Mouse (Mus musculus) c-Kit-positive CD71-positive TER-119-positive erythroid progenitor cells, embryonic 14.5 days (primary cell): Measurements from ENCODE around the gene Myo10.

Experiments
- DNase-seq: peaks from one replicate; pipeline ENCODE4 v3.0.0-alpha.2; 2013; ENCODE audit warnings: low spot score

Gene Myo10

GRCm38 (mm10) chr15:25611178-25611577 is 11.1 kb upstream of the Myo10 start:
- no peak for DNase-seq

- no peak for DNase-seq
Observed at GRCm38 (mm10) chr15:25620560-25620959, 1.8 kb upstream of the Myo10 start.

GRCm38 (mm10) chr15:25621351-25622199 is 750 bp upstream of the Myo10 start:
- no peak for DNase-seq

- DNase-seq = no peak
Observed at GRCm38 (mm10) chr15:25622867-25623471, 644 bp downstream of the Myo10 start.

- no peak for DNase-seq
Observed at GRCm38 (mm10) chr15:25623556-25624180, 1.3 kb downstream of the Myo10 start.

GRCm38 (mm10) chr15:25624263-25624662 is 1.9 kb downstream of the Myo10 start:
- no peak for DNase-seq

- no peak for DNase-seq
Observed at GRCm38 (mm10) chr15:25625471-25625870, 3.1 kb downstream of the Myo10 start.

- no peak for DNase-seq
Observed at GRCm38 (mm10) chr15:25627012-25627411, 4.7 kb downstream of the Myo10 start.

GRCm38 (mm10) chr15:25628251-25628650 is 5.9 kb downstream of the Myo10 start:
- DNase-seq = no peak

- DNase-seq = no peak
Observed at GRCm38 (mm10) chr15:25630716-25631115, 8.4 kb downstream of the Myo10 start.

- DNase-seq = no peak
Observed at GRCm38 (mm10) chr15:25631332-25631731, 9.0 kb downstream of the Myo10 start.

- no peak for DNase-seq
Observed at GRCm38 (mm10) chr15:25632902-25633301, 10.6 kb downstream of the Myo10 start.

- no peak for DNase-seq
Observed at GRCm38 (mm10) chr15:25633674-25634340, 11.5 kb downstream of the Myo10 start.

- DNase-seq = no peak
Observed at GRCm38 (mm10) chr15:25637727-25638126, 15.4 kb downstream of the Myo10 start.

- no peak for DNase-seq
Observed at GRCm38 (mm10) chr15:25639217-25639616, 16.9 kb downstream of the Myo10 start.

- DNase-seq = no peak
Observed at GRCm38 (mm10) chr15:25640840-25641752, 18.8 kb downstream of the Myo10 start.

GRCm38 (mm10) chr15:25642214-25643058 is 20.1 kb downstream of the Myo10 start:
- no peak for DNase-seq

GRCm38 (mm10) chr15:25645862-25646261 is 23.5 kb downstream of the Myo10 start:
- no peak for DNase-seq

- no peak for DNase-seq
Observed at GRCm38 (mm10) chr15:25648287-25648686, 26.0 kb downstream of the Myo10 start.

GRCm38 (mm10) chr15:25650371-25650770 is 28.0 kb downstream of the Myo10 start:
- peak; percentile 33 for DNase-seq
